ENCODE assay signal across 19 mouse cellular contexts in genomic region chr11:35602586-35602985, GRCm38 (mm10).
DNase-seq lines count a peak whose midpoint lies in the region; ATAC-seq and TF ChIP-seq lines count a peak whose summit lies in the region.
"Had no signal": no experiment of that assay in that cellular context is flagged by ENCODE, and none has a peak within 500 bp of the region (broad histone marks: within the 10 kb centered on the region; RNA-seq: fewer than 3 reads in every experiment).

No protein-coding gene starts in this region.

- 68% methylated on average over 10 of the region's 10 CpGs for WGBS in hindbrain, embryonic 14.5 days
- 70% methylated on average over 10 of the region's 10 CpGs for WGBS in hindbrain, postnatal 0 days
- 56% methylated on average over 10 of the region's 10 CpGs for WGBS in stomach, embryonic 16.5 days
- 47% methylated on average over 10 of the region's 10 CpGs for WGBS in stomach, postnatal 0 days

- H3K36me3 ChIP-seq in hindbrain, embryonic 14.5 days (replicated peaks; ENCODE audit: control insufficient read depth, insufficient read depth): 0 out of 2 replicates have a peak, but pooled peaks cover 2% of the 10 kb centered on the region
- H3K36me3 ChIP-seq in hindbrain, postnatal 0 days (ENCODE audit: insufficient read depth, low read length): no peaks in the 10 kb centered on the region
- no peaks in the 10 kb centered on the region for H3K36me3 ChIP-seq in stomach, embryonic 16.5 days (ENCODE audit: control insufficient read depth, insufficient read depth, low read length)
- H3K36me3 ChIP-seq in stomach, postnatal 0 days (ENCODE audit: control insufficient read depth, insufficient read depth, low read length): no peaks in the 10 kb centered on the region
- H3K36me3 ChIP-seq: embryonic facial prominence, embryonic 15.5 days; forebrain, embryonic 10.5 days had no signal

- H3K9me3 ChIP-seq in hindbrain, embryonic 14.5 days (ENCODE audit: control insufficient read depth, low read length): no peaks in the 10 kb centered on the region
- no peaks in the 10 kb centered on the region for H3K9me3 ChIP-seq in hindbrain, postnatal 0 days (ENCODE audit: low read length)
- H3K9me3 ChIP-seq in stomach, embryonic 16.5 days (replicated peaks; ENCODE audit: control insufficient read depth, low read length): no peaks in the 10 kb centered on the region
- H3K9me3 ChIP-seq in stomach, postnatal 0 days (ENCODE audit: control insufficient read depth, low read length): no peaks in the 10 kb centered on the region
- H3K9me3 ChIP-seq: embryonic facial prominence, embryonic 15.5 days; forebrain, embryonic 10.5 days had no signal

- no peak for ATAC-seq in hindbrain, embryonic 14.5 days (ENCODE audit: low FRiP score)
- ATAC-seq in hindbrain, postnatal 0 days: no peak
- peak; percentile 56 for ATAC-seq in stomach, embryonic 16.5 days (ENCODE audit: insufficient read depth, low FRiP score)
- ATAC-seq in stomach, postnatal 0 days (ENCODE audit: low FRiP score, low TSS enrichment): no peak
- ATAC-seq: forebrain, embryonic 14.5 days had no signal

- H3K9ac ChIP-seq in hindbrain, embryonic 14.5 days: no peak overlapping the region
- H3K9ac ChIP-seq in hindbrain, postnatal 0 days (replicated peaks; ENCODE audit: low read length): no peak overlapping the region
- H3K9ac ChIP-seq in stomach, embryonic 16.5 days (ENCODE audit: low read length): no peak overlapping the region
- H3K9ac ChIP-seq in stomach, postnatal 0 days (ENCODE audit: low read length): no peak overlapping the region
- H3K9ac ChIP-seq: embryonic facial prominence, embryonic 15.5 days; heart, embryonic 13.5 days had no signal

- peak overlapping the region; percentile 62; the same call in 1 of the 2 replicates for H3K27ac ChIP-seq in hindbrain, embryonic 14.5 days
- H3K27ac ChIP-seq in hindbrain, postnatal 0 days: no peak overlapping the region
- peak overlapping the region; percentile 28; the same call in 1 of the 2 replicates for H3K27ac ChIP-seq in layer of hippocampus, adult 2 months
- H3K27ac ChIP-seq in stomach, embryonic 16.5 days (ENCODE audit: low read length): peak overlapping the region; percentile 32; the same call in 1 of the 2 replicates
- no peak overlapping the region for H3K27ac ChIP-seq in stomach, postnatal 0 days (replicated peaks)
- H3K27ac ChIP-seq: embryonic facial prominence, embryonic 15.5 days; forebrain, embryonic 10.5 days; gastrocnemius, adult 2 months; heart, embryonic 13.5 days had no signal

- no peak for TF ChIP-seq CTCF in hindbrain, postnatal 0 days (IDR thresholded peaks at IDR 0.05; ENCODE audit: low read depth)
- TF ChIP-seq CTCF in layer of hippocampus, adult 2 months (conservative IDR thresholded peaks at IDR 0.05): no peak
- no peak for TF ChIP-seq CTCF in stomach, postnatal 0 days (IDR thresholded peaks at IDR 0.05; ENCODE audit: low read depth)

- TF ChIP-seq EP300 in stomach, postnatal 0 days (optimal IDR thresholded peaks at IDR 0.05): no peak

- peaks cover 22% of the 10 kb centered on the region for H3K4me1 ChIP-seq in hindbrain, embryonic 14.5 days (replicated peaks; ENCODE audit: control insufficient read depth, insufficient read depth, low read length)
- H3K4me1 ChIP-seq in hindbrain, postnatal 0 days (ENCODE audit: insufficient read depth, low read length): peaks cover 14% of the 10 kb centered on the region; the same call in 1 of the 2 replicates
- H3K4me1 ChIP-seq in stomach, embryonic 16.5 days (ENCODE audit: control insufficient read depth, insufficient read depth, low read length): peaks cover 10% of the 10 kb centered on the region
- no peaks in the 10 kb centered on the region for H3K4me1 ChIP-seq in stomach, postnatal 0 days (replicated peaks; ENCODE audit: control insufficient read depth, insufficient read depth)

- H3K4me2 ChIP-seq in hindbrain, embryonic 14.5 days (replicated peaks): no peak overlapping the region
- no peak overlapping the region for H3K4me2 ChIP-seq in hindbrain, postnatal 0 days (ENCODE audit: low read depth, low read length)
- H3K4me2 ChIP-seq in stomach, embryonic 16.5 days (ENCODE audit: low read depth, low read length): no peak overlapping the region
- H3K4me2 ChIP-seq in stomach, postnatal 0 days (replicated peaks; ENCODE audit: low read depth): no peak overlapping the region
- H3K4me2 ChIP-seq: embryonic facial prominence, embryonic 15.5 days; heart, embryonic 13.5 days had no signal

- no peaks in the 10 kb centered on the region for H3K27me3 ChIP-seq in hindbrain, embryonic 14.5 days (ENCODE audit: control insufficient read depth, insufficient read depth, low read length)
- H3K27me3 ChIP-seq in hindbrain, postnatal 0 days (ENCODE audit: insufficient read depth, low read length): no peaks in the 10 kb centered on the region
- no peaks in the 10 kb centered on the region for H3K27me3 ChIP-seq in stomach, embryonic 16.5 days (ENCODE audit: control insufficient read depth, insufficient read depth, low read length)
- H3K27me3 ChIP-seq in stomach, postnatal 0 days (ENCODE audit: control insufficient read depth, insufficient read depth, low read length): no peaks in the 10 kb centered on the region
- H3K27me3 ChIP-seq: embryonic facial prominence, embryonic 15.5 days; heart, embryonic 13.5 days had no signal

- no peak overlapping the region for H3K4me3 ChIP-seq in hindbrain, embryonic 14.5 days (replicated peaks; ENCODE audit: low read length)
- H3K4me3 ChIP-seq in hindbrain, postnatal 0 days (ENCODE audit: low read length): no peak overlapping the region
- no peak overlapping the region for H3K4me3 ChIP-seq in layer of hippocampus, adult 2 months
- no peak overlapping the region for H3K4me3 ChIP-seq in stomach, embryonic 16.5 days (replicated peaks; ENCODE audit: low read length)
- no peak overlapping the region for H3K4me3 ChIP-seq in stomach, postnatal 0 days (ENCODE audit: low read depth, low read length)
- H3K4me3 ChIP-seq: embryonic facial prominence, embryonic 15.5 days; erythroblast, embryonic 14.5 days; forebrain, embryonic 10.5 days; gastrocnemius, adult 2 months; heart, embryonic 13.5 days had no signal

- no peak for DNase-seq in hindbrain, embryonic 14.5 days (ENCODE audit: low spot score)
- no peak for DNase-seq in hindbrain, postnatal 0 days (ENCODE audit: low spot score)
- no peak for DNase-seq in layer of hippocampus, adult 2 months (ENCODE audit: low spot score in 2 of 2)
- DNase-seq in layer of hippocampus, postnatal 36 days: no peak
- no peak for DNase-seq in stomach, postnatal 0 days (ENCODE audit: low spot score)
- DNase-seq: adrenal gland, postnatal 25 days; cerebellum, adult 18-20 months; cerebellum, adult 9-11 months; cerebellum, postnatal 36 days; gastrocnemius, adult 2 months; gastrocnemius, postnatal 36 days; heart, adult 11 months; heart, postnatal 36 days had no signal

Comparison
In these comparisons a context has a peak if more than half of its experiments do, and no peak if none do; other contexts are left out.
1. H3K27ac ChIP-seq: peak in hindbrain, embryonic 14.5 days (single experiment), layer of hippocampus, adult 2 months (single experiment) and stomach, embryonic 16.5 days (single experiment); none in hindbrain, postnatal 0 days (single experiment) and stomach, postnatal 0 days (single experiment).